Mouse (Mus musculus): ENCODE results near the gene Gabrg3. TPM values are rescaled to one million over a fixed set of nuclear protein-coding genes. Genes with fewer than 3 reads are reported as not detected.

Gabrg3 gene
- polyA plus RNA-seq, 1 experiment from 2014 or later, result 1.5 TPM

GRCm38 (mm10) chr7:56768216-56768615, 618.8 kb downstream of the Gabrg3 start:
- Histone ChIP-seq H3K9ac (no peak overlapping the region), H3K9me3 (no peaks in the 10 kb centered on the region), H3K36me3 (no peaks in the 10 kb centered on the region), H3K4me1 (no peaks in the 10 kb centered on the region), H3K27me3 (no peaks in the 10 kb centered on the region), H3K4me3 (no peak overlapping the region), H3K27ac (no peak overlapping the region), H3K4me2 (replicated peaks) (no peak overlapping the region)
- 62% methylated on average over 4 of the region's 4 CpGs for WGBS
- no peak for ATAC-seq (ENCODE audit: low FRiP score, low read depth)

DNA sequence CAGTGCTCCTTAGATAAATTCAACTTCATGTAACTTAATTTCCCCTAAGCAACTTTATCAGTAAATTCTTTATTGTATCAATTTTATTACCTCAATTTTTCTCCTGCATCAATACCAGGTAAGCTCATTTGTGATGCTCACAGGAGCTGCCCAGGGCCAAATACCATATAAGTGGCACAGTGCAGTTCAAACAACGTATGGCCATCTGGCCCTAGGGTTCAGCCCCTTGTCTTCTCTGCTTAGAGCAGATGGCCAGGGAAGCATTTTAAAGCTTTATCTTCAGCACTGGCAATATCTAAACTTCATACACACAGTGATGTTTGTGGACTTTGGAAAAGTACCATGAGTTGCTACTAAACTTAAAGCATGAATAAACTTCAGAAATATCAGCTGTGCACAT, 619.2 kb downstream of the Gabrg3 start:
- WGBS, result 53% methylated on average over 1 of the region's 1 CpGs
- no peak overlapping the region for H3K9ac ChIP-seq
- no peak for ATAC-seq (ENCODE audit: low FRiP score, low read depth)
- no peaks in the 10 kb centered on the region for H3K4me1 ChIP-seq
- H3K36me3 ChIP-seq, result no peaks in the 10 kb centered on the region
- H3K4me2 ChIP-seq (replicated peaks), result no peak overlapping the region
- no peak overlapping the region for H3K4me3 ChIP-seq
- H3K27ac ChIP-seq, result no peak overlapping the region
- no peaks in the 10 kb centered on the region for H3K27me3 ChIP-seq
- no peaks in the 10 kb centered on the region for H3K9me3 ChIP-seq

- WGBS, result 69% methylated on average over 10 of the region's 10 CpGs
- no peak overlapping the region for H3K9ac ChIP-seq
- H3K4me2 ChIP-seq (replicated peaks), result no peak overlapping the region
- no peak overlapping the region for H3K4me3 ChIP-seq
- H3K27ac ChIP-seq, result no peak overlapping the region
- no peaks in the 10 kb centered on the region for H3K36me3 ChIP-seq
- H3K27me3 ChIP-seq, result no peaks in the 10 kb centered on the region
- ATAC-seq (ENCODE audit: low FRiP score, low read depth), result no peak
- no peaks in the 10 kb centered on the region for H3K9me3 ChIP-seq
- no peaks in the 10 kb centered on the region for H3K4me1 ChIP-seq
These were observed 621.2 kb downstream of the Gabrg3 start for GRCm38 (mm10) chr7:56765612-56766445.

GRCm38 (mm10) chr7:56729225-56729624, 657.8 kb downstream of the Gabrg3 start:
- Histone ChIP-seq H3K27me3 (no peaks in the 10 kb centered on the region), H3K9me3 (no peaks in the 10 kb centered on the region), H3K4me1 (no peaks in the 10 kb centered on the region), H3K9ac (no peak overlapping the region), H3K36me3 (no peaks in the 10 kb centered on the region), H3K4me3 (no peak overlapping the region), H3K27ac (no peak overlapping the region), H3K4me2 (replicated peaks) (no peak overlapping the region)
- WGBS, result 86% methylated on average over 6 of the region's 6 CpGs
- ATAC-seq (ENCODE audit: low FRiP score, low read depth), result no peak

Other genes starting within 250 kb of the Gabrg3 start
- gene Gabrb3, start 32.5 kb upstream of the Gabrg3 start, polyA plus RNA-seq (2015; fragmentation: Nextera tagmentation; extraction: Ambion mirVana), result 0.89 and 0.97 TPM in 2 replicates
- gene Gabra5, start 122.9 kb upstream of the Gabrg3 start, polyA plus RNA-seq (2015; fragmentation: Nextera tagmentation; extraction: Ambion mirVana), result 0.28 and 0.52 TPM in 2 replicates

Measured in limb, embryonic 13.5 days (tissue).